Mouse (Mus musculus) thymus, postnatal 25 days (tissue): Measurements from ENCODE around the gene Cers2.
"Not testable (repeated sequence)": the region's sequence is repeated elsewhere in the genome, so short reads cannot be mapped to it uniquely, and the experiment has no call there.

Source experiments
- DNase-seq: peaks from one replicate; pipeline ENCODE4 v3.0.0; 2022

Gene Cers2

GRCm38 (mm10) chr3:95319701-95320625 lies 5.4 kb downstream of the Cers2 start:
- no peak for DNase-seq

GRCm38 (mm10) chr3:95323429-95323828 lies 8.8 kb downstream of the Cers2 start:
- DNase-seq = no peak

GRCm38 (mm10) chr3:95324454-95325144 lies 10.0 kb downstream of the Cers2 start:
- DNase-seq = no peak

- no peak for DNase-seq
Observed at GRCm38 (mm10) chr3:95328803-95329404, 14.3 kb downstream of the Cers2 start.

GRCm38 (mm10) chr3:95331528-95331927 lies 16.9 kb downstream of the Cers2 start:
- no peak for DNase-seq

- DNase-seq = no peak
Observed at GRCm38 (mm10) chr3:95337345-95337744, 22.8 kb downstream of the Cers2 start.

- DNase-seq = no peak
Observed at GRCm38 (mm10) chr3:95338251-95338650, 23.7 kb downstream of the Cers2 start.

GRCm38 (mm10) chr3:95343356-95344000 lies 28.9 kb downstream of the Cers2 start:
- not testable (repeated sequence) for DNase-seq

GRCm38 (mm10) chr3:95346454-95346853 lies 31.9 kb downstream of the Cers2 start:
- DNase-seq = no peak

- DNase-seq = not testable (repeated sequence)
Observed at GRCm38 (mm10) chr3:95348343-95348742, 33.8 kb downstream of the Cers2 start.

- DNase-seq = peak; percentile 16
Observed at GRCm38 (mm10) chr3:95349491-95349890, 34.9 kb downstream of the Cers2 start.

- not testable (repeated sequence) for DNase-seq
Observed at GRCm38 (mm10) chr3:95355911-95356544, 41.4 kb downstream of the Cers2 start.

GRCm38 (mm10) chr3:95356701-95357449 lies 42.3 kb downstream of the Cers2 start, which contains the start of gene Setdb1:
TSS of gene Setdb1 (minus strand) at chr3:95357202.
- peak; percentile 95 for DNase-seq

GRCm38 (mm10) chr3:95357746-95358145 lies 43.2 kb downstream of the Cers2 start:
- DNase-seq = no peak

- DNase-seq = not testable (repeated sequence)
Observed at GRCm38 (mm10) chr3:95360276-95360675, 45.7 kb downstream of the Cers2 start.

- no peak for DNase-seq
Observed at GRCm38 (mm10) chr3:95370101-95370500, 55.5 kb downstream of the Cers2 start.
